Mouse (Mus musculus) C2C12 (cell line): ENCODE data around the gene Ubtd2.

Source experiments
- CTCF ChIP-seq: IDR thresholded peaks from one replicate; pipeline ENCODE4 v1.5.1; 2011; ENCODE audit not compliant: control insufficient read depth, insufficient read depth, insufficient read length
- MYOD1 ChIP-seq: IDR thresholded peaks from one replicate; pipeline ENCODE4 v1.6.1; 2011; ENCODE audit warnings: low read depth; ENCODE audit not compliant: control insufficient read depth, insufficient read length
- MYOG ChIP-seq: IDR thresholded peaks from one replicate; pipeline ENCODE4 v1.6.1; 2011; ENCODE audit not compliant: control insufficient read depth, insufficient read length; ENCODE audit errors: extremely low read depth
- USF1 ChIP-seq: IDR thresholded peaks from one replicate; pipeline ENCODE4 v1.6.1; 2011; ENCODE audit warnings: low read depth, mild to moderate bottlenecking, control low read depth, moderate library complexity

- TF ChIP-seq MYOD1, result no peak
- TF ChIP-seq CTCF, result no peak
- no peak for TF ChIP-seq USF1
- TF ChIP-seq MYOG, result no peak
Measured at GRCm38 (mm10) chr11:32451306-32451705, 3.9 kb upstream of the Ubtd2 start.
